Mouse (Mus musculus): ENCODE data around the gene Ppip5k1. TPM values are rescaled to one million over a fixed set of nuclear protein-coding genes. Genes with fewer than 3 reads are reported as not detected.

The Ppip5k1 gene
- polyA plus RNA-seq, 1 experiment from 2014 or later = 10.2 TPM

GRCm38 (mm10) chr2:121297701-121298100, 57.5 kb downstream of the Ppip5k1 start:
- Histone ChIP-seq H3K36me3 (peaks cover 10% of the 10 kb centered on the region; the same call in 1 of the 2 replicates), H3K4me3 (no peak overlapping the region), H3K9ac (no peak overlapping the region), H3K9me3 (no peaks in the 10 kb centered on the region), H3K4me2 (peak overlapping the region; percentile 19; the same call in 1 of the 2 replicates), H3K27ac (no peak overlapping the region), H3K27me3 (peaks cover 56% of the 10 kb centered on the region), H3K4me1 (peaks cover 41% of the 10 kb centered on the region)
- no peak for ATAC-seq (ENCODE audit: insufficient number of reproducible peaks, low FRiP score, low TSS enrichment, low read depth)
- 12% methylated on average over 9 of the region's 9 CpGs for WGBS

- peak overlapping the region; percentile 53 for H3K4me3 ChIP-seq
- H3K9ac ChIP-seq = no peak overlapping the region
- no peak for ATAC-seq (ENCODE audit: insufficient number of reproducible peaks, low FRiP score, low TSS enrichment, low read depth)
- H3K27ac ChIP-seq = no peak overlapping the region
- H3K36me3 ChIP-seq = peaks cover 9% of the 10 kb centered on the region; the same call in 1 of the 2 replicates
- H3K4me1 ChIP-seq = peaks cover 41% of the 10 kb centered on the region
- peaks cover 59% of the 10 kb centered on the region for H3K27me3 ChIP-seq
- 13% methylated on average over 6 of the region's 6 CpGs for WGBS
- no peaks in the 10 kb centered on the region for H3K9me3 ChIP-seq
- peak overlapping the region; percentile 82 for H3K4me2 ChIP-seq
These were observed 58.4 kb downstream of the Ppip5k1 start for GRCm38 (mm10) chr2:121296754-121297231.

GRCm38 (mm10) chr2:121295608-121296571, 59.3 kb downstream of the Ppip5k1 start:
- Histone ChIP-seq H3K4me3 (peak overlapping the region; percentile 53), H3K9me3 (no peaks in the 10 kb centered on the region), H3K27me3 (peaks cover 53% of the 10 kb centered on the region), H3K4me1 (peaks cover 41% of the 10 kb centered on the region), H3K9ac (peak overlapping the region; percentile 31; the same call in 1 of the 2 replicates), H3K4me2 (peak overlapping the region; percentile 82), H3K36me3 (peaks cover 7% of the 10 kb centered on the region; the same call in 1 of the 2 replicates), H3K27ac (peak overlapping the region; percentile 69; the same call in 1 of the 2 replicates)
- WGBS = 1% methylated on average over 15 of the region's 15 CpGs
- ATAC-seq (ENCODE audit: insufficient number of reproducible peaks, low FRiP score, low TSS enrichment, low read depth) = peak; percentile 31

- H3K4me2 ChIP-seq = peak overlapping the region; percentile 82
- peak; percentile 79 for ATAC-seq (ENCODE audit: insufficient number of reproducible peaks, low FRiP score, low TSS enrichment, low read depth)
- peaks cover 58% of the 10 kb centered on the region for H3K27me3 ChIP-seq
- H3K27ac ChIP-seq = peak overlapping the region; percentile 69
- WGBS = 1% methylated on average over 18 of the region's 18 CpGs
- H3K4me1 ChIP-seq = peaks cover 44% of the 10 kb centered on the region
- H3K36me3 ChIP-seq = peaks cover 3% of the 10 kb centered on the region; the same call in 1 of the 2 replicates
- no peaks in the 10 kb centered on the region for H3K9me3 ChIP-seq
- peak overlapping the region; percentile 53 for H3K4me3 ChIP-seq
- H3K9ac ChIP-seq = peak overlapping the region; percentile 31; the same call in 1 of the 2 replicates
These were observed 60.2 kb downstream of the Ppip5k1 start for GRCm38 (mm10) chr2:121294753-121295607.

- no peaks in the 10 kb centered on the region for H3K9me3 ChIP-seq
- 20% methylated on average over 4 of the region's 4 CpGs for WGBS
- ATAC-seq (ENCODE audit: insufficient number of reproducible peaks, low FRiP score, low TSS enrichment, low read depth) = no peak
- peaks cover 3% of the 10 kb centered on the region; the same call in 1 of the 2 replicates for H3K36me3 ChIP-seq
- peak overlapping the region; percentile 69; the same call in 1 of the 2 replicates for H3K27ac ChIP-seq
- H3K27me3 ChIP-seq = peaks cover 57% of the 10 kb centered on the region
- peak overlapping the region; percentile 53 for H3K4me3 ChIP-seq
- peak overlapping the region; percentile 82 for H3K4me2 ChIP-seq
- no peak overlapping the region for H3K9ac ChIP-seq
- H3K4me1 ChIP-seq = peaks cover 50% of the 10 kb centered on the region
These were observed 61.0 kb downstream of the Ppip5k1 start for GRCm38 (mm10) chr2:121294182-121294581.

GRCm38 (mm10) chr2:121292316-121293013, 62.7 kb downstream of the Ppip5k1 start:
- H3K9ac ChIP-seq = no peak overlapping the region
- H3K4me3 ChIP-seq = no peak overlapping the region
- H3K4me2 ChIP-seq = no peak overlapping the region
- H3K27ac ChIP-seq = no peak overlapping the region
- H3K4me1 ChIP-seq = peaks cover 47% of the 10 kb centered on the region
- peaks cover 57% of the 10 kb centered on the region for H3K27me3 ChIP-seq
- no peaks in the 10 kb centered on the region for H3K36me3 ChIP-seq
- 65% methylated on average over 5 of the region's 5 CpGs for WGBS
- H3K9me3 ChIP-seq = no peaks in the 10 kb centered on the region
- ATAC-seq (ENCODE audit: insufficient number of reproducible peaks, low FRiP score, low TSS enrichment, low read depth) = no peak

- peaks cover 28% of the 10 kb centered on the region for H3K4me1 ChIP-seq
- no peaks in the 10 kb centered on the region for H3K36me3 ChIP-seq
- H3K4me3 ChIP-seq = peak overlapping the region; percentile 58
- H3K4me2 ChIP-seq = peak overlapping the region; percentile 94
- no peaks in the 10 kb centered on the region for H3K9me3 ChIP-seq
- H3K27ac ChIP-seq = no peak overlapping the region
- WGBS = 3% methylated on average over 36 of the region's 36 CpGs
- peaks cover 37% of the 10 kb centered on the region for H3K27me3 ChIP-seq
- ATAC-seq (ENCODE audit: insufficient number of reproducible peaks, low FRiP score, low TSS enrichment, low read depth) = no peak; the same call in 1 of the 2 replicates
- H3K9ac ChIP-seq = peak overlapping the region; percentile 17; the same call in 1 of the 2 replicates
These were observed 65.3 kb downstream of the Ppip5k1 start for GRCm38 (mm10) chr2:121289730-121290540.

GRCm38 (mm10) chr2:121288901-121289729, 66.1 kb downstream of the Ppip5k1 start, which contains the start of gene Map1a:
Gene Map1a (plus strand): TSS chr2:121289600.
- Histone ChIP-seq H3K4me1 (peaks cover 20% of the 10 kb centered on the region), H3K4me2 (peak within 1 kb of the TSS; percentile 94), H3K4me3 (peak within 1 kb of the TSS; percentile 58), H3K27me3 (peaks cover 37% of the 10 kb centered on the region), H3K9me3 (no peaks in the 10 kb centered on the region), H3K9ac (peak within 1 kb of the TSS; percentile 17; the same call in 1 of the 2 replicates), H3K36me3 (no peaks in the 10 kb centered on the region), H3K27ac (no peak within 1 kb of the TSS)
- 1% methylated on average over 48 of the region's 48 CpGs for WGBS
- ATAC-seq (ENCODE audit: insufficient number of reproducible peaks, low FRiP score, low TSS enrichment, low read depth) = peak; percentile 92

- Histone ChIP-seq H3K9me3 (no peaks in the 10 kb centered on the region), H3K4me3 (no peak overlapping the region), H3K4me2 (no peak overlapping the region), H3K4me1 (peaks cover 14% of the 10 kb centered on the region), H3K36me3 (no peaks in the 10 kb centered on the region), H3K9ac (no peak overlapping the region), H3K27ac (no peak overlapping the region), H3K27me3 (peaks cover 37% of the 10 kb centered on the region)
- WGBS = 68% methylated on average over 2 of the region's 2 CpGs
- no peak for ATAC-seq (ENCODE audit: insufficient number of reproducible peaks, low FRiP score, low TSS enrichment, low read depth)
These were observed 67.3 kb downstream of the Ppip5k1 start for GRCm38 (mm10) chr2:121287850-121288249.

All from limb, embryonic 15.5 days (tissue).